Mouse (Mus musculus) liver, embryonic 16.5 days (tissue): ENCODE measurements around the gene Mgat4c. TPM values are rescaled to one million over a fixed set of nuclear protein-coding genes. Genes with fewer than 3 reads are reported as not detected.

ENCODE experiments used
- ATAC-seq: fragments of 200-750 bp; cut with Nextera tagmentation; 2 replicates; pipeline ENCODE4 v1.8.0; 2017; ENCODE audit warnings: low read depth, mild to moderate bottlenecking, moderate number of reproducible peaks, moderate library complexity
- H3K27ac ChIP-seq: fragments of 300-500 bp; sonication (generic); 2 replicates; pipeline ENCODE4 v1.5.1; 2014; ENCODE audit warnings: mild to moderate bottlenecking, low read length
- H3K27me3 ChIP-seq: fragments of 300-500 bp; sonication (generic); 2 replicates; pipeline ENCODE4 v1.6.1; 2014; ENCODE audit warnings: low read depth, low read length, mixed read lengths; ENCODE audit not compliant: control insufficient read depth, insufficient read depth
- H3K36me3 ChIP-seq: fragments of 300-500 bp; sonication (generic); 2 replicates; pipeline ENCODE4 v1.6.1; 2014; ENCODE audit warnings: mild to moderate bottlenecking; ENCODE audit not compliant: control insufficient read depth, insufficient read depth
- H3K4me1 ChIP-seq: fragments of 300-500 bp; sonication (generic); 2 replicates; pipeline ENCODE4 v1.6.1; 2014; ENCODE audit warnings: low read depth, low read length, mixed read lengths; ENCODE audit not compliant: control insufficient read depth
- H3K4me2 ChIP-seq: fragments of 300-500 bp; sonication (generic); 2 replicates; pipeline ENCODE4 v1.6.1; 2014; ENCODE audit warnings: low read depth, low read length, mixed read lengths
- H3K4me3 ChIP-seq: fragments of 300-500 bp; sonication (generic); 2 replicates; pipeline ENCODE4 v1.5.1; 2014; ENCODE audit warnings: low read depth, mild to moderate bottlenecking, low read length
- H3K9ac ChIP-seq: fragments of 300-500 bp; sonication (generic); 2 replicates; pipeline ENCODE4 v1.6.1; 2014; ENCODE audit warnings: low read depth, low read length
- H3K9me3 ChIP-seq: fragments of 300-500 bp; sonication (generic); replicated peaks from 2 replicates; pipeline ENCODE4 v1.6.1; 2016; ENCODE audit warnings: low read length; ENCODE audit not compliant: control insufficient read depth
- whole genome bisulfite sequencing: fragments of 180-500 bp; shearing (Covaris S2); extraction: QIAGEN DNeasy Blood & Tissue Kit; methylation state at CpG from one replicate; pipeline ENCODE4 v1.1.7; 2014; ENCODE audit not compliant: insufficient replicate concordance; 5-methylcytosine and 5-hydroxymethylcytosine counted together
- polyA plus RNA-seq: library from polyadenylated mRNA; unstranded; fragments of >200 nt; fragmentation: Nextera tagmentation; extraction: Ambion mirVana; gene quantifications from 2 replicates; pipeline ENCODE4 v1.2.1, GENCODE M21; 2015

Gene Mgat4c
- polyA plus RNA-seq, 1 experiment from 2014 or later, result 0.14 TPM

- ATAC-seq, result no peak
- no peaks in the 10 kb centered on the region for H3K4me1 ChIP-seq
- H3K9me3 ChIP-seq, result no peaks in the 10 kb centered on the region
- H3K4me3 ChIP-seq, result no peak overlapping the region
- no peak overlapping the region for H3K4me2 ChIP-seq
- WGBS, result 57% methylated on average over 2 of the region's 2 CpGs
- no peaks in the 10 kb centered on the region for H3K27me3 ChIP-seq
- H3K9ac ChIP-seq, result no peak overlapping the region
- H3K27ac ChIP-seq, result no peak overlapping the region
- no peaks in the 10 kb centered on the region for H3K36me3 ChIP-seq
Observed at GRCm38 (mm10) chr10:101798831-101799474, 117.7 kb downstream of the Mgat4c start.

GRCm38 (mm10) chr10:101808768-101809167, 127.5 kb downstream of the Mgat4c start:
- Histone ChIP-seq H3K27me3 (no peaks in the 10 kb centered on the region), H3K4me1 (no peaks in the 10 kb centered on the region), H3K27ac (no peak overlapping the region), H3K4me2 (no peak overlapping the region), H3K4me3 (no peak overlapping the region), H3K9ac (no peak overlapping the region), H3K36me3 (no peaks in the 10 kb centered on the region), H3K9me3 (no peaks in the 10 kb centered on the region)
- 94% methylated on average over 2 of the region's 2 CpGs for WGBS
- no peak for ATAC-seq

GRCm38 (mm10) chr10:101816902-101817301, 135.6 kb downstream of the Mgat4c start:
- no peaks in the 10 kb centered on the region for H3K27me3 ChIP-seq
- no peaks in the 10 kb centered on the region for H3K36me3 ChIP-seq
- 66% methylated on average over 5 of the region's 5 CpGs for WGBS
- no peak for ATAC-seq
- no peak overlapping the region for H3K4me3 ChIP-seq
- H3K27ac ChIP-seq, result no peak overlapping the region
- no peak overlapping the region for H3K9ac ChIP-seq
- H3K4me1 ChIP-seq, result no peaks in the 10 kb centered on the region
- H3K4me2 ChIP-seq, result no peak overlapping the region
- no peaks in the 10 kb centered on the region for H3K9me3 ChIP-seq

GRCm38 (mm10) chr10:101827944-101828343, 146.7 kb downstream of the Mgat4c start:
- 68% methylated on average over 2 of the region's 2 CpGs for WGBS
- no peak for ATAC-seq

GRCm38 (mm10) chr10:101856115-101856514, 174.8 kb downstream of the Mgat4c start:
- 76% methylated on average over 2 of the region's 2 CpGs for WGBS

More at GRCm38 (mm10) chr10:101827944-101828343, 146.7 kb downstream of the Mgat4c start:
- Histone ChIP-seq H3K9ac (no peak overlapping the region), H3K9me3 (no peaks in the 10 kb centered on the region), H3K27me3 (no peaks in the 10 kb centered on the region), H3K36me3 (no peaks in the 10 kb centered on the region), H3K4me3 (no peak overlapping the region), H3K4me1 (no peaks in the 10 kb centered on the region), H3K4me2 (no peak overlapping the region), H3K27ac (no peak overlapping the region)

DNA sequence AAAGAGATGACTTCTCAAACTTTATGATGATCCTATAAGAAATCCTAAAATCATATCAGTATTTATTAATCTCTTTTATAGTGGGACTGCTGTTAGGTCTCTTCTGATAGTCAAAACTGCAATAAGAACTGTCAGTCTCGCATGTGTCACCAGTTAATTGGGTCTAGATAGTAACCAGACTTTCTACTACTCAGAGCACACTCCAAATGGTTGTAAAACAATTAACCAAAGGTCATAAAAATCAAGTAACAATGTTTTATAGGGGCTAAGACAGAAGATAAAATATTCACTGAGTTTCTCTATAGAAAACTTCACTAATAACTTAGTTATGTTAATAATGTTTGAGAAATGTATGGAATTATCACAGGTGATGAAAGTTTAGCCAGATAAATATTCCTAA, 208.6 kb downstream of the Mgat4c start:
- Histone ChIP-seq H3K4me2 (no peak overlapping the region), H3K9ac (no peak overlapping the region), H3K4me3 (no peak overlapping the region), H3K4me1 (no peaks in the 10 kb centered on the region), H3K9me3 (no peaks in the 10 kb centered on the region), H3K36me3 (no peaks in the 10 kb centered on the region), H3K27ac (no peak overlapping the region), H3K27me3 (no peaks in the 10 kb centered on the region)
- 38% methylated on average over 1 of the region's 1 CpGs for WGBS
- ATAC-seq, result no peak

More at GRCm38 (mm10) chr10:101856115-101856514, 174.8 kb downstream of the Mgat4c start:
- Histone ChIP-seq H3K36me3 (no peaks in the 10 kb centered on the region), H3K4me2 (no peak overlapping the region), H3K27ac (no peak overlapping the region), H3K9me3 (no peaks in the 10 kb centered on the region), H3K9ac (no peak overlapping the region), H3K4me3 (no peak overlapping the region), H3K4me1 (no peaks in the 10 kb centered on the region), H3K27me3 (no peaks in the 10 kb centered on the region)
- ATAC-seq, result no peak

- Histone ChIP-seq H3K27me3 (no peaks in the 10 kb centered on the region), H3K4me1 (no peaks in the 10 kb centered on the region), H3K9me3 (no peaks in the 10 kb centered on the region), H3K4me3 (no peak overlapping the region), H3K9ac (no peak overlapping the region), H3K36me3 (no peaks in the 10 kb centered on the region), H3K4me2 (no peak overlapping the region), H3K27ac (no peak overlapping the region)
- ATAC-seq, result no peak
Observed at GRCm38 (mm10) chr10:101917328-101917814, 236.1 kb downstream of the Mgat4c start.

GRCm38 (mm10) chr10:101997612-101998011, 316.3 kb downstream of the Mgat4c start:
- Histone ChIP-seq H3K27ac (no peak overlapping the region), H3K4me1 (no peaks in the 10 kb centered on the region), H3K4me3 (no peak overlapping the region), H3K9me3 (no peaks in the 10 kb centered on the region), H3K27me3 (no peaks in the 10 kb centered on the region), H3K36me3 (no peaks in the 10 kb centered on the region), H3K9ac (no peak overlapping the region), H3K4me2 (no peak overlapping the region)
- ATAC-seq, result no peak
- WGBS, result 68% methylated on average over 4 of the region's 4 CpGs

DNA sequence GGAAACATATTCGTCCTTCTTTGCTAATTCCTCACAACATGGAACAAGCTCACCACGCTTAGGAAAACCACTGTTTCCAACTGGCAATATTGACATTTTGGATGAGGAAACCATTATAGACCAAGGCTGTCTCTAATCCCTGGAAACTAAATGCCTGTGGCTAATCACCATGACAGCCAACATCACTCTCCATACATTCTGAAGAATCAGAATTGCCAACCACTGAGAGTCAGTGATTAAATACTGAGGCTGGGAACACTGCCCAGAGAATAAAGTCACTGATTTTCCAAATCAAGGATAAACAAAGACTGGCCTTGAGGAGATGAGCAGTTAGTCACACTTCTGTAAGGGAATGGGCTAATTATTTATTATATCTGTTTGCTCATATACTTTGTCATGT, 361.2 kb downstream of the Mgat4c start:
- no peak for ATAC-seq
- Histone ChIP-seq H3K27me3 (no peaks in the 10 kb centered on the region), H3K4me2 (no peak overlapping the region), H3K9me3 (no peaks in the 10 kb centered on the region), H3K9ac (no peak overlapping the region), H3K36me3 (no peaks in the 10 kb centered on the region), H3K4me3 (no peak overlapping the region), H3K4me1 (no peaks in the 10 kb centered on the region), H3K27ac (no peak overlapping the region)
- WGBS, result 52% methylated on average over 2 of the region's 2 CpGs
